Mouse (Mus musculus): ENCODE results near the gene Tuba1a. TPM values are rescaled to one million over a fixed set of nuclear protein-coding genes. Genes with fewer than 3 reads are reported as not detected.

Tuba1a gene
- total and polyA plus RNA-seq, 3 experiments = 153 to 533 (median 254) TPM

GRCm38 (mm10) chr15:98993865-98994264 is 40.4 kb upstream of the Tuba1a start:
- no peaks in the 10 kb centered on the region for H3K27me3 ChIP-seq (replicated peaks)
- peak; percentile 91 for TF ChIP-seq RAD21 (IDR thresholded peaks at IDR 0.05; ENCODE audit: low read depth, low read length)
- TF ChIP-seq RCOR1 (conservative IDR thresholded peaks at IDR 0.05; ENCODE audit: low read depth, low read length) = no peak
- peak; percentile 90 to 98 for TF ChIP-seq CTCF (conservative IDR thresholded peaks at IDR 0.05 in 1 of 2, IDR thresholded peaks at IDR 0.05 in 1 of 2; ENCODE audit: low read depth in 2 of 2, low read length in 2 of 2)
- no peak for TF ChIP-seq MEF2A (IDR thresholded peaks at IDR 0.05; ENCODE audit: borderline replicate concordance, low read depth, low read length)
- no peak for TF ChIP-seq USF1 (IDR thresholded peaks at IDR 0.05; ENCODE audit: low read depth, low read length)
- TF ChIP-seq MAX (IDR thresholded peaks at IDR 0.05; ENCODE audit: low read length) = peak; percentile 80
- TF ChIP-seq KAT2A (IDR thresholded peaks at IDR 0.05; ENCODE audit: insufficient replicate concordance, low read length) = no peak
- no peak; the same call in 1 of the 2 replicates for TF ChIP-seq ZNF384 (IDR thresholded peaks at IDR 0.05; ENCODE audit: low read depth, low read length)
- no peak for TF ChIP-seq MAFK (IDR thresholded peaks at IDR 0.05; ENCODE audit: insufficient replicate concordance, low read length)
- no peak for TF ChIP-seq ELF1 (IDR thresholded peaks at IDR 0.05; ENCODE audit: low read depth, low read length)
- no peak for TF ChIP-seq NRF1 (IDR thresholded peaks at IDR 0.05; ENCODE audit: low read depth, low read length)
- peak; percentile 38; the same call in 1 of the 2 replicates for TF ChIP-seq ZC3H11A (IDR thresholded peaks at IDR 0.05; ENCODE audit: low read depth, low read length)
- TF ChIP-seq EP300 (IDR thresholded peaks at IDR 0.05; ENCODE audit: low read length) = no peak
- TF ChIP-seq ZKSCAN1 (IDR thresholded peaks at IDR 0.05; ENCODE audit: borderline replicate concordance, low read depth, low read length) = no peak
- TF ChIP-seq NELFE (IDR thresholded peaks at IDR 0.05; ENCODE audit: low read depth, low read length) = no peak
- TF ChIP-seq JUND (conservative IDR thresholded peaks at IDR 0.05; ENCODE audit: low read depth, low read length) = 0 out of 2 replicates have a peak, but pooled peaks have one; percentile 22
- peak; percentile 91 for TF ChIP-seq MXI1 (IDR thresholded peaks at IDR 0.05; ENCODE audit: low read depth, low read length)
- no peak for TF ChIP-seq USF2 (conservative IDR thresholded peaks at IDR 0.05; ENCODE audit: low read depth, low read length)
- no peak for TF ChIP-seq GABPA (IDR thresholded peaks at IDR 0.05; ENCODE audit: insufficient replicate concordance, low read depth, low read length)
- TF ChIP-seq ETS1 (conservative IDR thresholded peaks at IDR 0.05; ENCODE audit: low read depth, low read length) = no peak
- no peak for TF ChIP-seq IRF4 (IDR thresholded peaks at IDR 0.05; ENCODE audit: low read depth, low read length)
- TF ChIP-seq TCF12 (IDR thresholded peaks at IDR 0.05; ENCODE audit: low read depth, low read length) = 0 out of 2 replicates have a peak, but pooled peaks have one; percentile 44
- no peak for TF ChIP-seq CHD2 (IDR thresholded peaks at IDR 0.05; ENCODE audit: low read length)
- peak; percentile 93 for TF ChIP-seq SMC3 (IDR thresholded peaks at IDR 0.05; ENCODE audit: low read depth, low read length)
- peak; percentile 44; the same call in 1 of the 2 replicates for TF ChIP-seq CHD1 (IDR thresholded peaks at IDR 0.05; ENCODE audit: low read depth, low read length)
- TF ChIP-seq SIN3A (IDR thresholded peaks at IDR 0.05; ENCODE audit: low read length) = peak; percentile 51; the same call in 1 of the 2 replicates
- TF ChIP-seq TBP (conservative IDR thresholded peaks at IDR 0.05; ENCODE audit: low read depth, low read length) = 0 out of 2 replicates have a peak, but pooled peaks have one; percentile 55
- TF ChIP-seq JUN (IDR thresholded peaks at IDR 0.05; ENCODE audit: insufficient read depth, low read depth, low read length) = no peak
- no peak for TF ChIP-seq PAX5 (IDR thresholded peaks at IDR 0.05; ENCODE audit: low read length)
- no peak for TF ChIP-seq MAZ (IDR thresholded peaks at IDR 0.05; ENCODE audit: low read depth, low read length)
- TF ChIP-seq POLR2AphosphoS2 (IDR thresholded peaks at IDR 0.05; ENCODE audit: low read depth, low read length) = no peak
- peak; percentile 96 for TF ChIP-seq MYC (IDR thresholded peaks at IDR 0.05; ENCODE audit: low read depth, low read length)
- no peak for TF ChIP-seq POLR2A (IDR thresholded peaks at IDR 0.05; ENCODE audit: low read depth, low read length)
- no peak for TF ChIP-seq UBTF (IDR thresholded peaks at IDR 0.05; ENCODE audit: low read depth, low read length)
- TF ChIP-seq HCFC1 (IDR thresholded peaks at IDR 0.05; ENCODE audit: low read depth, low read length) = no peak; the same call in 1 of the 2 replicates
- no peak for TF ChIP-seq BHLHE40 (IDR thresholded peaks at IDR 0.05; ENCODE audit: low read depth, low read length)
- no peak; the same call in 1 of the 2 replicates for TF ChIP-seq E2F4 (IDR thresholded peaks at IDR 0.05; ENCODE audit: insufficient replicate concordance, low read depth, low read length)
- TF ChIP-seq ZMIZ1 (IDR thresholded peaks at IDR 0.05; ENCODE audit: low read depth, low read length) = no peak
- DNase-seq (ENCODE audit: extremely low read depth) = peak; percentile 100
- dilution Hi-C loops (cut with MboI; ENCODE audit: extremely low pct_ligation_motif_present, extremely low pct_unique_long_range_greater_than_20kb, low sequenced_read_pairs) (no loop called here), in situ Hi-C loops (cut with MboI; ENCODE audit: low pct_ligation_motif_present, low pct_unique_long_range_greater_than_20kb, low sequenced_read_pairs) (loop anchor here (5.0 to 10.0 kb wide), 2 partner anchors 59 to 107 kb away; partner anchors contain the start of gene Tuba1b)
- H3K4me3 ChIP-seq (replicated peaks in 1 of 3; ENCODE audit: low read depth in 2 of 3, low read length in 2 of 3, poor library complexity in 1 of 3) = peak overlapping the region in 2 of 3 experiments; percentile 57 to 82
- H3K27ac ChIP-seq (ENCODE audit: insufficient read depth, low read depth) = no peak overlapping the region
- H3K4me1 ChIP-seq (ENCODE audit: control insufficient read depth in 1 of 2, insufficient read depth in 2 of 2) = peaks cover 8 to 46% of the 10 kb centered on the region in 2 experiments
- H3K79me2 ChIP-seq (replicated peaks; ENCODE audit: control insufficient read depth, extremely low read depth, insufficient read depth, poor library complexity, severe bottlenecking) = no peaks in the 10 kb centered on the region
- H3K9me3 ChIP-seq (replicated peaks; ENCODE audit: low read length) = no peaks in the 10 kb centered on the region
- H3K36me3 ChIP-seq (replicated peaks in 1 of 2; ENCODE audit: control insufficient read depth in 1 of 2, insufficient read depth in 1 of 2, low read length in 1 of 2) = no peaks in the 10 kb centered on the region
- H3K9ac ChIP-seq (ENCODE audit: insufficient read depth, low read depth) = peak overlapping the region; percentile 74; the same call in 1 of the 2 replicates
- peak overlapping the region; percentile 18; the same call in 1 of the 2 replicates for H3K4me2 ChIP-seq (ENCODE audit: insufficient read depth, low read depth, poor library complexity, severe bottlenecking)

Data from CH12.LX (cell line).